Mouse (Mus musculus): ENCODE measurements around the gene Il17rc.

DNA sequence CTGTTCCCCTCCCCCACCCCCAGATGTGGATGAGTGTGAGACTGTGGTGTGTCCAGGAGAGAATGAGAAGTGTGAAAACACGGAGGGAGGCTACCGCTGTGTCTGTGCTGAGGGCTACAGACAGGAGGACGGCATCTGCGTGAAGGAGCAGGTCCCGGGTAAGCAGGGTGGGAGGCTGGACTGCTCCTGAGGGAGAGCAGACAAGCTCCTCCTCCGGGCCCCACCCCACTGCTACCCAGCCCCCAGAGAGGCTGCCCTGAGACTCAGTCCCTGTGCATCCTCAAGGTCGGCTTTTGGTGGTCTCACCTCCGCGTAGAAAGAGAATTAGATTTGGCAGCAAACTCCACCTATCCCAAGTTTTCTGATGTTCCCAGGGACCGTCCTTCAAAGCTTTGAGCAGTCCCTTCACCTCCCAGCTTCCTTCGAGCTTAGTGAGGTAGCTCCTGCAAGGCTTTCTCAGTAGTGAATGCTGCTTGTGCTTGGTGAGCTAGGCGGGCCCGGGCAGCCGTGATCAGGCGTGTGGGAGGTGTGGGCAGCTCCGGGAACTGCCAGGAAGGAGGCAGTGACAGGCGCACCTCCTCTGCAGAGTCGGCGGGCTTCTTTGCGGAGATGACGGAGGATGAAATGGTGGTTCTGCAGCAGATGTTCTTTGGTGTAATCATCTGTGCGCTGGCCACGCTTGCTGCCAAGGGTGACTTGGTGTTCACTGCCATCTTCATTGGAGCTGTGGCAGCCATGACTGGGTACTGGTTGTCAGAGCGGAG is 21.1 kb downstream of the Il17rc start:
- TF ChIP-seq CTCF (IDR thresholded peaks at IDR 0.05; ENCODE audit: extremely low read depth, insufficient read depth, insufficient read length, insufficient replicate concordance) (no peak), POLR2A (IDR thresholded peaks at IDR 0.05; ENCODE audit: low read depth, low read length) (no peak)
